Mouse (Mus musculus): Measurements from ENCODE around the gene Tle2. TPM values are rescaled to one million over a fixed set of nuclear protein-coding genes. Genes with fewer than 3 reads are reported as not detected.
A peak's percentile ranks its signal among the peaks of the same experiment; 100 is the strongest.

Tle2 gene
- total and polyA plus RNA-seq, 3 experiments: 0.19 to 2.4 TPM; not detected in 1

- TF ChIP-seq UBTF (IDR thresholded peaks at IDR 0.05; ENCODE audit: borderline replicate concordance, insufficient read depth, low read depth, low read length) (no peak), KAT2A (conservative IDR thresholded peaks at IDR 0.05; ENCODE audit: low read depth, low read length) (peak; percentile 53; the same call in 1 of the 2 replicates), GATA1 (IDR thresholded peaks at IDR 0.05; ENCODE audit: low read depth, low read length) (no peak), E2F4 (IDR thresholded peaks at IDR 0.05; ENCODE audit: borderline replicate concordance, low read depth, low read length) (no peak), GABPA (IDR thresholded peaks at IDR 0.05; ENCODE audit: low read depth, low read length) (no peak), CTCF (IDR thresholded peaks at IDR 0.05 in 2 of 3, conservative IDR thresholded peaks at IDR 0.05 in 1 of 3; ENCODE audit: control insufficient read depth in 1 of 3, insufficient read depth in 1 of 3, low read depth in 2 of 3, low read length in 3 of 3, poor library complexity in 1 of 3, severe bottlenecking in 1 of 3) (peak in 1 of 3 experiments; percentile 29; a peak in 2 of 6 replicates), USF1 (IDR thresholded peaks at IDR 0.05; ENCODE audit: low read depth, low read length) (peak; percentile 61)
These were observed 2.9 kb upstream of the Tle2 start (continued) for GRCm38 (mm10) chr10:81571501-81571876.

GRCm38 (mm10) chr10:81572133-81572671, 2.2 kb upstream of the Tle2 start:
- Histone ChIP-seq H3K27ac (ENCODE audit: control insufficient read depth, low read depth, low read length) (no peak overlapping the region), H3K9me3 (replicated peaks; ENCODE audit: insufficient read depth, low read length) (no peaks in the 10 kb centered on the region), H3K4me1 (ENCODE audit: control insufficient read depth in 1 of 2, insufficient read depth in 2 of 2, low read length in 2 of 2) (peaks cover 3 to 30% of the 10 kb centered on the region in 2 experiments; a peak in 3 of 4 replicates), H3K27me3 (ENCODE audit: control insufficient read depth in 1 of 2, insufficient read depth in 2 of 2, low read length in 2 of 2) (no peaks in the 10 kb centered on the region), H3K9ac (ENCODE audit: control insufficient read depth, low read depth, low read length, poor library complexity, severe bottlenecking) (peak overlapping the region; percentile 64), H3K36me3 (ENCODE audit: control insufficient read depth in 1 of 2, insufficient read depth in 2 of 2, low read length in 2 of 2) (peaks cover 0 to 12% of the 10 kb centered on the region in 2 experiments; a peak in 2 of 4 replicates), H3K79me2 (ENCODE audit: control insufficient read depth, insufficient read depth, low read length, poor library complexity) (no peaks in the 10 kb centered on the region; the same call in 1 of the 2 replicates), H3K4me3 (ENCODE audit: control insufficient read depth in 1 of 2, insufficient read depth in 1 of 2, low read depth in 2 of 2, low read length in 2 of 2) (peak overlapping the region; percentile 60 to 66)
- DNase-seq (ENCODE audit: low read depth, low spot score): peak; percentile 42
- TF ChIP-seq MYC (IDR thresholded peaks at IDR 0.05; ENCODE audit: low read depth, low read length): no peak
- TF ChIP-seq KAT2A (conservative IDR thresholded peaks at IDR 0.05; ENCODE audit: low read depth, low read length): no peak
- no peak for TF ChIP-seq NELFE (IDR thresholded peaks at IDR 0.05; ENCODE audit: low read depth, low read length)
- TF ChIP-seq GATA1 (IDR thresholded peaks at IDR 0.05; ENCODE audit: low read depth, low read length): no peak
- TF ChIP-seq JUND (IDR thresholded peaks at IDR 0.05; ENCODE audit: low read depth, low read length): no peak
- no peak for TF ChIP-seq MXI1 (IDR thresholded peaks at IDR 0.05; ENCODE audit: low read depth, low read length)
- no peak for TF ChIP-seq POLR2AphosphoS2 (IDR thresholded peaks at IDR 0.05; ENCODE audit: low read length)

DNA sequence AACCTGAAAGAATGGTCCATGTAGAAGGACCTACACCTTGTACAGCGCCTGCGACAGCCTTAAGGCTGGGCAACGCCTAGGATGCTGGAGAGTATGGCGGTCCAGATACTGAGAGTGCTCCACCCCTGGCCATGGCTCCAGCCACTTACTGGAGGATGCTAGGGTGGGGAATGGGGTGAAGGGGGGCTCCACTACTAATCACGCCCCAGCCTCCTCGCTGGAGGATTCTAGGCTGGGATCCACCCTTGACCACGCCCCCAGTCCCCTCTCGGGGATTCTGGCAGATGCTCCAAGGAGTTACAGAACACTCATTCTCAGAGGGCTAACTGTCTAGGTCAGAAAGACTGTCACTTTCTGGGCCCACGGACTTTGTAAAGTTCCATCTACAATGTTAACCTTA, 1.4 kb upstream of the Tle2 start:
- TF ChIP-seq KAT2A (conservative IDR thresholded peaks at IDR 0.05; ENCODE audit: low read depth, low read length) (no peak), UBTF (IDR thresholded peaks at IDR 0.05; ENCODE audit: borderline replicate concordance, insufficient read depth, low read depth, low read length) (no peak), ZC3H11A (IDR thresholded peaks at IDR 0.05; ENCODE audit: low read depth, low read length) (no peak), MYB (IDR thresholded peaks at IDR 0.05; ENCODE audit: low read depth, low read length) (no peak), POLR2A (IDR thresholded peaks at IDR 0.05; ENCODE audit: control insufficient read depth in 1 of 2, insufficient read depth in 1 of 2, low read depth in 1 of 2, low read length in 2 of 2, poor library complexity in 1 of 2) (no peak), MAFK (IDR thresholded peaks at IDR 0.05; ENCODE audit: borderline replicate concordance, low read depth, low read length) (no peak), BHLHE40 (IDR thresholded peaks at IDR 0.05; ENCODE audit: borderline replicate concordance, low read depth, low read length) (no peak), NELFE (IDR thresholded peaks at IDR 0.05; ENCODE audit: low read depth, low read length) (no peak), GATA1 (IDR thresholded peaks at IDR 0.05; ENCODE audit: low read depth, low read length) (no peak), CTCF (IDR thresholded peaks at IDR 0.05 in 2 of 3, conservative IDR thresholded peaks at IDR 0.05 in 1 of 3; ENCODE audit: control insufficient read depth in 1 of 3, insufficient read depth in 1 of 3, low read depth in 2 of 3, low read length in 3 of 3, poor library complexity in 1 of 3, severe bottlenecking in 1 of 3) (no peak), CHD2 (IDR thresholded peaks at IDR 0.05; ENCODE audit: low read length) (no peak), NRF1 (IDR thresholded peaks at IDR 0.05; ENCODE audit: insufficient read depth, low read depth, low read length, poor library complexity, severe bottlenecking) (no peak), ZNF384 (IDR thresholded peaks at IDR 0.05; ENCODE audit: low read depth, low read length) (no peak), MAZ (IDR thresholded peaks at IDR 0.05; ENCODE audit: low read depth, low read length) (no peak), SIN3A (IDR thresholded peaks at IDR 0.05; ENCODE audit: low read length) (no peak), ZKSCAN1 (IDR thresholded peaks at IDR 0.05; ENCODE audit: low read depth, low read length) (no peak), CHD1 (IDR thresholded peaks at IDR 0.05; ENCODE audit: low read depth, low read length) (no peak), POLR2AphosphoS2 (IDR thresholded peaks at IDR 0.05; ENCODE audit: low read length) (no peak), POLR2AphosphoS5 (IDR thresholded peaks at IDR 0.05; ENCODE audit: borderline replicate concordance, low read depth, low read length) (no peak), HCFC1 (IDR thresholded peaks at IDR 0.05; ENCODE audit: low read depth, low read length) (no peak)
- no peak for DNase-seq (ENCODE audit: low read depth, low spot score)
- no peaks in the 10 kb centered on the region for H3K9me3 ChIP-seq (replicated peaks; ENCODE audit: insufficient read depth, low read length)
- H3K27me3 ChIP-seq (ENCODE audit: control insufficient read depth in 1 of 2, insufficient read depth in 2 of 2, low read length in 2 of 2): no peaks in the 10 kb centered on the region
- H3K9ac ChIP-seq (ENCODE audit: control insufficient read depth, low read depth, low read length, poor library complexity, severe bottlenecking): no peak overlapping the region
- H3K27ac ChIP-seq (ENCODE audit: control insufficient read depth, low read depth, low read length): no peak overlapping the region
- peaks cover 3 to 30% of the 10 kb centered on the region in 2 experiments; a peak in 3 of 4 replicates for H3K4me1 ChIP-seq (ENCODE audit: control insufficient read depth in 1 of 2, insufficient read depth in 2 of 2, low read length in 2 of 2)
- H3K4me3 ChIP-seq (ENCODE audit: control insufficient read depth in 1 of 2, insufficient read depth in 1 of 2, low read depth in 2 of 2, low read length in 2 of 2): no peak overlapping the region
- peaks cover 0 to 12% of the 10 kb centered on the region in 2 experiments; a peak in 2 of 4 replicates for H3K36me3 ChIP-seq (ENCODE audit: control insufficient read depth in 1 of 2, insufficient read depth in 2 of 2, low read length in 2 of 2)
- no peaks in the 10 kb centered on the region; the same call in 1 of the 2 replicates for H3K79me2 ChIP-seq (ENCODE audit: control insufficient read depth, insufficient read depth, low read length, poor library complexity)

All from MEL (cell line).